Mouse (Mus musculus): ENCODE measurements around the gene Gm13289. TPM values are rescaled to one million over a fixed set of nuclear protein-coding genes. Genes with fewer than 3 reads are reported as not detected.

Gene Gm13289
- polyA plus RNA-seq, 1 experiment from 2014 or later, result not detected

Other genes starting within 250 kb of the Gm13289 start
- gene Ifna15, start 218.7 kb upstream of the Gm13289 start, polyA plus RNA-seq (2015; fragmentation: Nextera tagmentation; extraction: Ambion mirVana), result not detected in 2 replicates
- not detected in 2 replicates for gene Ifna14, start 205.1 kb upstream of the Gm13289 start, polyA plus RNA-seq (2015; fragmentation: Nextera tagmentation; extraction: Ambion mirVana)
- not detected in 2 replicates for gene Ifna9, start 184.5 kb upstream of the Gm13289 start, polyA plus RNA-seq (2015; fragmentation: Nextera tagmentation; extraction: Ambion mirVana)
- gene Ifna12, start 173.5 kb upstream of the Gm13289 start, polyA plus RNA-seq (2015; fragmentation: Nextera tagmentation; extraction: Ambion mirVana), result not detected in 2 replicates
- gene C87499, start 142.5 kb upstream of the Gm13289 start, polyA plus RNA-seq (2015; fragmentation: Nextera tagmentation; extraction: Ambion mirVana), result not detected in 2 replicates
- gene Ifna13, start 132.5 kb upstream of the Gm13289 start, polyA plus RNA-seq (2015; fragmentation: Nextera tagmentation; extraction: Ambion mirVana), result not detected in 2 replicates
- gene Ifna16, start 100.0 kb upstream of the Gm13289 start, polyA plus RNA-seq (2015; fragmentation: Nextera tagmentation; extraction: Ambion mirVana), result not detected in 2 replicates
- gene Ifna2, start 93.0 kb upstream of the Gm13289 start, polyA plus RNA-seq (2015; fragmentation: Nextera tagmentation; extraction: Ambion mirVana), result not detected in 2 replicates
- not detected in 2 replicates for gene Ifnab, start 85.6 kb upstream of the Gm13289 start, polyA plus RNA-seq (2015; fragmentation: Nextera tagmentation; extraction: Ambion mirVana)
- 1.1 and 1.2 TPM in 2 replicates for gene Gm26566, start 55.1 kb upstream of the Gm13289 start, polyA plus RNA-seq (2015; fragmentation: Nextera tagmentation; extraction: Ambion mirVana)
- 95.2 and 103 TPM in 2 replicates for gene Klhl9, start 54.5 kb upstream of the Gm13289 start, polyA plus RNA-seq (2015; fragmentation: Nextera tagmentation; extraction: Ambion mirVana)
- not detected in 2 replicates for gene Gm13271, start 22.1 kb upstream of the Gm13289 start, polyA plus RNA-seq (2015; fragmentation: Nextera tagmentation; extraction: Ambion mirVana)
- 0.30 and 0.49 TPM in 2 replicates for gene Gm13283, start 16.8 kb upstream of the Gm13289 start, polyA plus RNA-seq (2015; fragmentation: Nextera tagmentation; extraction: Ambion mirVana)
- gene Gm13290, start 3.1 kb upstream of the Gm13289 start, polyA plus RNA-seq (2015; fragmentation: Nextera tagmentation; extraction: Ambion mirVana), result 0.23 TPM in 1 of 2 replicates, not detected in the other
- gene Gm13272, start 2.9 kb downstream of the Gm13289 start, polyA plus RNA-seq (2015; fragmentation: Nextera tagmentation; extraction: Ambion mirVana), result 0.40 TPM in 1 of 2 replicates, not detected in the other
- 0.35 TPM in 1 of 2 replicates, not detected in the other for gene Ifnz, start 5.2 kb downstream of the Gm13289 start, polyA plus RNA-seq (2015; fragmentation: Nextera tagmentation; extraction: Ambion mirVana)
- not detected in 2 replicates for gene Gm13276, start 8.8 kb downstream of the Gm13289 start, polyA plus RNA-seq (2015; fragmentation: Nextera tagmentation; extraction: Ambion mirVana)
- gene Gm13277, start 11.7 kb downstream of the Gm13289 start, polyA plus RNA-seq (2015; fragmentation: Nextera tagmentation; extraction: Ambion mirVana), result not detected in 2 replicates
- not detected in 2 replicates for gene Gm13278, start 14.6 kb downstream of the Gm13289 start, polyA plus RNA-seq (2015; fragmentation: Nextera tagmentation; extraction: Ambion mirVana)
- gene Gm13275, start 17.6 kb downstream of the Gm13289 start, polyA plus RNA-seq (2015; fragmentation: Nextera tagmentation; extraction: Ambion mirVana), result not detected in 2 replicates
- not detected in 2 replicates for gene Gm13279, start 20.5 kb downstream of the Gm13289 start, polyA plus RNA-seq (2015; fragmentation: Nextera tagmentation; extraction: Ambion mirVana)
- 1.0 and 1.2 TPM in 2 replicates for gene Gm13285, start 22.7 kb downstream of the Gm13289 start, polyA plus RNA-seq (2015; fragmentation: Nextera tagmentation; extraction: Ambion mirVana)
- not detected in 2 replicates for gene Gm13287, start 26.3 kb downstream of the Gm13289 start, polyA plus RNA-seq (2015; fragmentation: Nextera tagmentation; extraction: Ambion mirVana)
- gene Gm13288, start 28.6 kb downstream of the Gm13289 start, polyA plus RNA-seq (2015; fragmentation: Nextera tagmentation; extraction: Ambion mirVana), result 0.08 TPM in 1 of 2 replicates, not detected in the other
- not detected in 2 replicates for gene Ifna7, start 39.3 kb downstream of the Gm13289 start, polyA plus RNA-seq (2015; fragmentation: Nextera tagmentation; extraction: Ambion mirVana)
- gene Ifna11, start 43.0 kb downstream of the Gm13289 start, polyA plus RNA-seq (2015; fragmentation: Nextera tagmentation; extraction: Ambion mirVana), result not detected in 2 replicates
- gene Ifna6, start 50.5 kb downstream of the Gm13289 start, polyA plus RNA-seq (2015; fragmentation: Nextera tagmentation; extraction: Ambion mirVana), result not detected in 2 replicates
- not detected in 2 replicates for gene Ifna5, start 58.6 kb downstream of the Gm13289 start, polyA plus RNA-seq (2015; fragmentation: Nextera tagmentation; extraction: Ambion mirVana)
- gene Ifna4, start 64.9 kb downstream of the Gm13289 start, polyA plus RNA-seq (2015; fragmentation: Nextera tagmentation; extraction: Ambion mirVana), result not detected in 2 replicates
- gene Ifna1, start 73.2 kb downstream of the Gm13289 start, polyA plus RNA-seq (2015; fragmentation: Nextera tagmentation; extraction: Ambion mirVana), result not detected in 2 replicates
- not detected in 2 replicates for gene Ifne, start 103.3 kb downstream of the Gm13289 start, polyA plus RNA-seq (2015; fragmentation: Nextera tagmentation; extraction: Ambion mirVana)

All from kidney, embryonic 15.5 days (tissue).